Mouse (Mus musculus) heart, postnatal 0 days (tissue): ENCODE results near the gene Slc9a9.

Experiments
- CTCF ChIP-seq: IDR thresholded peaks from 2 replicates; pipeline ENCODE4 v1.5.1; 2016; ENCODE audit warnings: antibody characterized with exemption, control low read depth, low read depth
- EP300 ChIP-seq: IDR thresholded peaks from 2 replicates; pipeline ENCODE4 v1.6.1; 2016; ENCODE audit warnings: antibody characterized with exemption, low read depth

- TF ChIP-seq CTCF (no peak), EP300 (no peak)
Measured at GRCm38 (mm10) chr9:95055843-95056242, 386.1 kb downstream of the Slc9a9 start.
